Mouse (Mus musculus) cerebral cortex, adult 2 months (tissue): ENCODE results near the gene Kcnk3.

ENCODE experiments used
- WGBS: fragments of 180-500 bp; shearing (Covaris S2); methylation state at CpG from one replicate; pipeline ENCODE4 v1.1.7; 2018; 5-methylcytosine and 5-hydroxymethylcytosine counted together

Gene Kcnk3

DNA sequence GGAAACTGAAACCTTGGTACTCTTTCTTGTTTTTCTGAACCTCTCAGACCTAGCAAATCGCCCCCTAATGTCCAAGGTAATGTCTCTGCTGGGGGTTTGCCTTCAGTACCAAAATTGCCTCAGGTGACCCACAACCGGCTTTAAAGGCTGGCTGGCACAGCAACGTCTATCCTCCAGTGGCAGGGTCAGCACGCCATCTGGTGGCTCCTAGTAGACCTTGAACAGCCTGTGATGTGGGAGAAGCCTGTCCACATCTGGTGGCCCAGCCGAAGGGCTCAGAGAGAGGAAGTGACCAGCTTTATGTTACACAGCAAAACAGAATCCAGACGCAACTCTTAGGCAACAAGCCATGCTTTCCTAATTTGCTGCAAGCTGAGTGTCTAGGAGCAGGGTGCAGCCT lies 50.1 kb downstream of the Kcnk3 start:
- 4% methylated on average over 6 of the region's 6 CpGs for WGBS

DNA sequence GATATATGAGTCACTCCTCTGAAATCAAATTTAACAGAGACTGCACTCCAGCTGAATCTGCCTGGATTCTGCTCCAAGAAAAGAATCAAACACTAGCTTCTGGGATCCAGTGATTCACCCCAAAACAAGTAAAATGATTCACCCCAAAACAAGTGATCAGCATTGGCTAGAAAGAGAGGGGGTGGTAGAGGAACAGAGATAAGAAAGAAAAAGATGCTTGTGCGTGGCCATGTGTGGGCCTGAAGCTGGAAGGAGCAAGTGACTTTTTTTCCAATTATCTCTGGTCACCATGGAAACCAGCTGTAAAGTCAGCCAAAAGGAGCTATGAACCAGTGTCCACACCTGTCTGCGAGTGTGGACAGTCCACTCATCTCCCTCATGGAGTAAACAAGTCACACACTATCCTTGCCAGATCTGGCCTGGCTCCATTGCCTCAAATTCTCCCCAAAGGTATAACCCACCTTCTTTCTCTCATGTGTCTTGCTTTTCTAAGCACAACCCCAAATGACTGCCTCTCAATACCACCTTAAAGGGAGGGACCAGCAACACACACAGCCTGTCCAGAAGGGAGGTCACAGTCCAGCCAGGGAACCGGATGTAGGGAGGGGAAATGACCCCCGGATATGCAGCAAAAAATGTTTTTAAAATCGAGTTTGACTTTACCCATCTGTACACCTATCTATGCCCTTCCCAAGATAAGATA lies 55.7 kb downstream of the Kcnk3 start:
- WGBS, result 50% methylated on average over 5 of the region's 5 CpGs

DNA sequence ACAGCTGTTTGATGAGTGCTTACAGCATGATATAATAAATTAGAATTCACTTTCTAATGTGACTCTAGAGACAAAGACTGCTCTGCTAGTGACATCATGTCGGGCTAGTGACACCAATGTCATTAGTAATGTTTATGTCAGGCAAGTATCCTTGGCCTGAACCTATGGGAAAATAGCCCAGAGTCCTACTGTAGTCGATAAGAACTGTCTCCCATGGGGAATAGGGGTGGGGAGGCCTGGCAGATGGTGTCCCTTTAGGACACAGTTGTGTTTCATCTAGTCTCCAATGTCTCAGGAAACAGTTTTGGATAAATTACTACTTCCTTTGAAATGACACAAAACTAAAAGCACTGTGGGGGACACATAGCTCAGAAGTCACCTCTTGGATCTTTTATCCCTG lies 58.1 kb downstream of the Kcnk3 start:
- 83% methylated on average over 2 of the region's 2 CpGs for WGBS

DNA sequence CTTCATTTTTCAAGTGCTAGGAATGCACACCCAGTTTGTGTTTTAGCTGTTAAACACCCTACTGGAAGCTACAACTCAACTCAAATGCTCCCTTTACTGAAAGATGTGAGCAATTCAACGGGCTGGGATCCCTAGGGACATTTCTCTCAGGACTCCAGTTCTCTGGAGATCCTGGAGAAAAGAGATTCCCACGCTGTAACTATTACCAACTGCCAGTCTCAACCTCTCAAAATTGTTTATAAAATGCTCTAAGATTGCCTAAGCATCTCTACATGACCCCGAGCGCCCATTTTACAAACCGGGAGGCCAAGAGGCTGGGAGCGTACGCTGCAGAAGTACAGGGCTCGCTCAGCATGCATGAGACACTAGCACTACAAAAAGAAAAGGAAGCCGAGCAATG lies 59.4 kb downstream of the Kcnk3 start:
- WGBS, result 3% methylated on average over 9 of the region's 9 CpGs

DNA sequence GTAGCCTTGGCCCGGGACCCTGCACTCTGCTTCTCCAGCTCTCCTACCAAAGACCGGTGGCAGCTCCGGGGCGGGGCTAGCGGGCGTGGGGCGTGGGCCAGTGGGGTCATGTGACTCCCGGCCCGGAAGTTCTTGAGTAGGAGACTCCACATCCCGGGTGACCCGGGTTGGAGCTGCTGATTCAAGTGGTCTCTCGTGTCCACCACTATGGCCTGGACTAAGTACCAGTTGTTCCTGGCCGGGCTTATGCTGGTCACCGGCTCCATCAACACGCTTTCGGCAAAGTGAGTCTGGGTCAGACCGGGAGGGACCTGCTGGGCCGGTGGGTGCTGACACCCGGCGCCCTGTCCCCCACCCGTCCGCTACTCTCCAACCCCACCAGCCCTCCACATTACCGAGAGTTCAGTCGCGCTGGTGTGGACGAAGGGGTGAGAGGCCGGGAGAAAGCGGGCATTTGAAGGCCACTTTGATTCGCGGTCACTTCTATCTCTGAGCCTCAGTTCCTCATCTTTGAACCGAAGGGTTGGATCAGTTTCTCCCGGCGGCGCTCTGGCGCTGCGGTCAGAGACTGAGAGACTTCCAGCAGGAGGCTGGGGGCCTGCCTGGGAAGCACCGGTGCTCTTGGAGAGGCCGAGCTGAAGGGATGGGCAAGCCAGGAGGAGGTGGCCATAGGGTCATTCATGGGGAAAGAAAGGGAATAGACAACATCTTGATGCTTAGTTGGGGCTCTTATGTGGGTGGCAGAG lies 60.0 kb downstream of the Kcnk3 start, which contains the start of gene Slc35f6:
TSS of gene Slc35f6 (plus strand) at position 119 of the 746 bp plus-strand sequence.
- under 1% methylated on average over 38 of the region's 38 CpGs for WGBS

DNA sequence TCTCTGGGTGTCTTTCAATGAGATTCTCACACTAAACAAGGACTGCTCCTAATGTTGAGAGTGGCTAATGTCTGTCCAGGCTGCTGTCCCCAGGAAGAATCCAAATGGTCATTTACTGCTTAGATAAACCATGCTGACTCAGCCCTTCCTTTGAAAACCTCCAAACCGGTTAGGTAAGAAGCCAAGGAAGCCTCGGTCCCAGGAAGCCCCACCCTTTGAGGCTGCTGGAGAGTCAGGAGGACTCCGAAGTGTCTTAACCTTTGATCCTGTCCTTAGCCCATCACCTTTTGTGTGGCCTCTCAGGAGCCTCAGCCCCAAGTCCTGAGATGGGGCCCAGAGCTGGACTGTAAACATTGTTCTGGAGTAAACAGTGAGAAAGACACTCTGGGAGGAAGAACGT lies 61.6 kb downstream of the Kcnk3 start:
- 79% methylated on average over 4 of the region's 4 CpGs for WGBS

DNA sequence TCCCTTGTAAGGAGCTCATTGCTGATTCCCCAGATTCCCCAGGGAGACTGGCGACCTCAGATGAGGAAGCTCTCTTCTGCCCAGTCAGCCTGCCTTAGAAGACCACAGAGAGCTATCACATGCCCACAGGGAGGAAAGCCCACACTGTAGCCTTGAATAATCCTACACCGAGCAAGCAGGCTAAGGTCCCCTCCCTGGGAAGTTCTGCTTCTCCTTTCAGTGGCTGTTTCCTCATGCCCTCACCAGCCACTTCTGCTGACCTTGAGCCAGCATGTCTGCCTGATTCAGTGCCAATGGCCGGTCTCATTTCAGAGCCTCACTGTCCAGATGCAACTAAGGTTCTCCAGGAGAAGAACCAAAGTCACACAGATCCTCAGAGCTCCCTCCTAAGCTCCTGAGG lies 62.8 kb downstream of the Kcnk3 start:
- WGBS, result 75% methylated on average over 3 of the region's 3 CpGs

DNA sequence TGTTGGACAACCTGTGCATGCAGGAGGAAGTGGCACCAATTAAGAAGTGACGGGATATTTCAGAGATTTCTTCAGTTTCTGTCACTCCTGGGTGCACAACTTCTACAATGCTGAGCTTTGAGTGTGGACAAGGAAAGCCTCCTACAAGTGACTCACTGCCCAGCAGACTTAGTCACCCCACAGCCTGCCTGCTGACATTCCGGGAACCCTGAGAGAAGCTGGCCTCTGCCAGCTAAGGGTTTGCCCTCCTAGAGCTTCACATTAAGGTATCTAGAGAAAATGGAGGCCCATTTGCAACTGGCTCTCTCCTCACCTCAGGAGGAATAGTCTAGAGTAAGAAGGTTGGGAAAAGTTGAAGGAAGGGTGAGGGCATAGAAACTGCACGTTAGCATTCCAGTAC lies 63.6 kb downstream of the Kcnk3 start:
- WGBS, result 83% methylated on average over 3 of the region's 3 CpGs

DNA sequence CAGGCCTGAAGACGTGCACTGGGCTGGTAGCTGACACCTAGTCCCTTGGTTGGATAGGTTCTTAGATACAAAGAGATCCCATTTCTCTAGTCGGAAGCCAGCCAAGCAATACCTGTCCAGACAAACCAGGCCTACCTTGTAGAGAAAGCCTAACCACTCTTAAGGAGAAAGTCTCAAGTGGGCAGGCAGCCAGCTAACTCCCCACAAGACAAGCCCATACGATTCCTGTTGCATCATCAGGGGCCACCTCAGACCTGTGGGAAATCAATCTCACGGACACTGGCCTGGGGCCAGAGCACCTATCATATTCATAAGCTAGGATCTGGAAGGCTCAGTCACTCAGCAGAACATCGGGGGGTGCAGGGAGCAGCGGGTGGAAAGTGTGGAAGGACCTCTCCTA lies 65.3 kb downstream of the Kcnk3 start:
- WGBS, result 89% methylated on average over 6 of the region's 6 CpGs

DNA sequence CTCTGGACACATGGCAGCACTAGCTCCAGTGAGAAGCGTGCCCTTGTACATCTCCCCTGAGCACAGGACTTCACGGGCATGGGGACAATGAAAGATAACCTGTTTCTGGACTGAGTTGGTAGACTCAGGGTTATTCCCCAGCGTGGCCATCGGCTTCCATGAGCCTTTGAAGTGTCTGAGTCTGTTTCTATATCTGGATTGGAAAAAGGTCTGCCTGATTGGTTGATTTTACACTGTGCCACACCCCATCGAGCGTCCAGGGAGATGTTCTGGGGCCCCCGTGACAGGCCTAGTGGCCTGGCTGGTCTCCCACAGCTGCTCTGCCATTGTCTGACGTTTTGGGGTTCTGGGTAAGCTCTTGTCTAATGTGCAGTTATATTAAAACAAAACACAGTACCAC lies 67.1 kb downstream of the Kcnk3 start:
- 89% methylated on average over 8 of the region's 8 CpGs for whole genome bisulfite sequencing

DNA sequence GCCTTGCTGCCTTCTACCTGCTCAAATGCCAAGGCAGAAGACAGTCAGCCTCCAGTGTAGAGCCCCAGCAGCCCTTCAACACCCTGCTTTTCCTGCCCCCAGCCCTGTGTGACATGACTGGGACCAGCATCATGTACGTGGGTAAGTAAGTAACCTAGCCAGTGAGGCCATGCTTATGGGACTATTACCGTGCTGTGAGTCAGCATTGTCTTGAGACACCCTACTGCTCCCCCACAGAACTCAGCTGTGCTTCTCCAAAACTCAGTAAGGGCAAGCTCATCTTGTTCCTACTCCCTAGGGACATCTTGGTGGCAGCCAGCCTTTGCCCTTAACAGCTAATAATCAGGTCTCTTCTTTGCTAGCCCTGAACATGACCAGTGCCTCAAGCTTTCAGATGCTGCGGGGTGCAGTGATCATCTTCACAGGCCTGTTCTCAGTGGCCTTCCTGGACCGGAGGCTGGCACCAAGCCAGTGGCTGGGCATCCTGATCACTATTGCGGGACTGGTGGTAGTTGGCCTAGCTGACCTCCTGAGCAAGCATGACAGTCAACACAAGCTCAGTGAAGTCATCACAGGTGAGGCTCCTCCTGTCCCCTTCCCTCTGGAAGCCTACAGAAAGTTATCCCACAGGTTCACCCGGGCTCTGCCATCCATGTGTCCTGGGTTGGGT lies 67.7 kb downstream of the Kcnk3 start:
- WGBS, result 79% methylated on average over 6 of the region's 6 CpGs

DNA sequence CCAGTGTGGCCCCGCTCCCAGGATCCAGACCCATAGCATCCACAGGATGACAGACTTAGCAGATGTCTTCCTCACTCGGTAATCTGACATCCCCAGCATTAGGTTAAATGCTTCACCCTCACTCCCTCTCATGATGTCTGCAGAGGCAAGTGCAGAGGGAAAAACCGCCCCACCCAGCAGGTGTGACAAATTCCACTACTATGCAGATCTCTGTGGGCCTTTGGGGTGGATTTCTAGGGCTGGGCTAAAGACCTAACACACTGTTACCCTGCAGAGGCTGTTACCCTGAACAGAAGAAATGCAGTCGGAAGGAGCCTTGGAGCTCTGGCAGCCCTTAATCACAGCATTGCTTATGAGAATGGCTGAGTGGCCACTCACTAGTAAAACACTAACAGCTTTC lies 71.1 kb downstream of the Kcnk3 start:
- WGBS, result 86% methylated on average over 4 of the region's 4 CpGs

DNA sequence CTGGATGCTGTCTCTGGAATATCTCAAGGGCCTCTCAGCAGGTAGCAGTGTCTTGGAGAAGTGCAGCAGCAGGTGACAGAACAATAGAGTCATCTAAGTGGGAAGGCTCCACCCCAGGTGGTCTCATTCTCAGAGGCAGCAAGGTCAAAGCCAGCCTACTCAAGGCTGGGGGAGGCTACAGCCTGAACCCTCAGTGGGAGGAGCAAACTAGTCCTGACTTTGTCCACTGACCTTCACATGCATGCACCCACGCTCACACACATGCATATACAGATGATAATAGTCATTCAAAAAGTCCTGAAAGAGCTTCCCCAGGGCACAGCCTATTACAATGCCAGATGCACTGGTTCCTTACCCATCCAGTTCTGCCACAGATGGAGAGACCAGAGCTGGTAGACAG lies 72.3 kb downstream of the Kcnk3 start:
- 92% methylated on average over 1 of the region's 1 CpGs for WGBS

DNA sequence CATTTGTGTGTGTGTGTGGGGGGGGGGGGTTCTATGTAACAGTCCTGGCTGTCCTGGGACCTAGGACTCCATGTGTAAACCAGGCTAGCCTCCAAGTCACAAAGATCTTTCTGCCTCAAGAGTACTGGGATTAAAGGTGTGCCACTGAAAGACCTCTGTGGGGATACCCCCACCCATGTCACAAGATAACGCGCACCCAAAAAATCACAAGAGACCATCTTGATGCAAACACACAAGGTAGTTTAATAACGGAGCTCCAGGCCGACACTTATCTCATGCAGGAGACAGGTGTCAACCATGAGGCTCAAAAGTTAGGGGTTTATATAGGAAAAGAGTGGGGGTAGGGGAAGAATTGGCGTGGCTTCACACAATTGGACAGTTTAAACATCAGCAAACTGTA lies 72.8 kb downstream of the Kcnk3 start:
- 97% methylated on average over 5 of the region's 5 CpGs for WGBS

DNA sequence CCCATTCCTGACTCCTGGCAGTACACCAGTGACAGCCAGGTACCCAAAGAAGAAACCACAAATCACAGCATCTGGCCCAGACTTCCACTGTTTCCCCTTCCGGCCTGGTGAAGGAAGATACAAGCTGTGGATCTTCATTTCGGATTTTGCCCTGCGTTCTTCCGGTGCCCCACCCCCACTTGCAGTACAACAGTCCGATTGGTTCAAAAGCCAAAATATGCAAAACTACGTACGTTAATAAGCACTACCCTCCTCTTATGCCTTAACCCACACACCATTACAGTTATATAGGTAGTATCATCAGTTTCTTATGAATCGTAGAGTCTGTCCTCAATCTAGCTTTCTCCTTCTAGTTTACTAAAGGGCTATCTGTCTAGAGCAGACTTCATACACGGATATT lies 77.4 kb downstream of the Kcnk3 start:
- WGBS, result 89% methylated on average over 9 of the region's 9 CpGs

DNA sequence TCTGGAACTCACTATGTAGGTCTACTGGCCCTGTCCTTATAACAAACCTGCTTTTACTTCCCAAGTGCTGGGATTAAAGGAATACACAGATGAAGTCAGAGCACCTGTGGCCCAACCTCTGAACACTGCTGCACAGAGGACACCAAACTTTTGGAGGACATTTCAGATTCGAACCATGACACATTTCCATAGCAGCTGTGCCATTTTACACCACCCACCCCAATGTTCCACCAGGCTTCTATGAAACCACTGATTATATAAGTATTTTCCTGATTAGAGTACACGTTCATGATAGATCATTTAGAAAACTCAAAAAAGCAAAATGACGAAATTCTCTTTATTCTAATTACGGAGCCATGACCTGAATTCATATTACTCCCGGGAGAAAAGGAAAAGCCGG lies 78.0 kb downstream of the Kcnk3 start:
- WGBS, result 12% methylated on average over 6 of the region's 6 CpGs

DNA sequence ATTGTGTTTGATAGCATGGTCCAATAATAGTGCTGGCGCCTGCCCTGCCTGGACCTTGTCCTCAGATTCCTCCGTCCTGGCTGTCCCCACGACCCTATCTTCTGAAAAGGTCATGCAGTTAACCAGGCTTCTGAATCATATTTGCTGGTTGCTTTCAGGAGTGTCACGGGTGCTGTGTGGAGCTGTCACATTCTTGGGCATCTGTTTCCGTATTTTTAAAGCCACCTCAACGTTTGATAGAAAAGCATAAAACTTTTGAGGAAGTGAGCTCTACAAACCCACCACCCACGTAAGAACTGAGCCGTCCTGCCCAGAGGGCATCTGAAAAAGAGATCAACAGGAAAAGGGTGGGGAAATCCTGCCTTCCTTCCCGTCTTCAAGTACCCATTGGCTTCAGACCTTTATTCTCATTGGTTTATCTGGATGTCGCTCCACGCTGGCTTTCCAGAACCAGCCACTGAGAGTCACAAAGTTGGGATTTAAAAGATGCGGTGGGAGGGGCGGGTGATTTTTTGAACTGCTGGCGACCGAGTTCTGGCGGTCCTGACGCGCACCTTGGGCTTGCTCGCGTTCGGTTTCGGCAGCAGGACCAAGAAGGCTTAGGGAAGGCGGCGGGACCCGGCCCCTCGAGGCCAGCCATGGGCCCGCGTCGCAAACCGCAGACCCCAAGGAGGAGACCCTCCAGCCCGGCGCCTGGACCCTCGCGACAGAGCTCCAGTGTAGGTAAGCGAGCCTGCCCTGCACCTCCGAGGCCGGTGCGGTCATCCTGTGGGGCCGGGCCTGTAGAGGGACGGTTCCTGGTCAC lies 78.6 kb downstream of the Kcnk3 start, which contains the start of gene Cenpa:
TSS of gene Cenpa (plus strand) at position 387 of the 805 bp plus-strand sequence.
- under 1% methylated on average over 40 of the region's 40 CpGs for WGBS

DNA sequence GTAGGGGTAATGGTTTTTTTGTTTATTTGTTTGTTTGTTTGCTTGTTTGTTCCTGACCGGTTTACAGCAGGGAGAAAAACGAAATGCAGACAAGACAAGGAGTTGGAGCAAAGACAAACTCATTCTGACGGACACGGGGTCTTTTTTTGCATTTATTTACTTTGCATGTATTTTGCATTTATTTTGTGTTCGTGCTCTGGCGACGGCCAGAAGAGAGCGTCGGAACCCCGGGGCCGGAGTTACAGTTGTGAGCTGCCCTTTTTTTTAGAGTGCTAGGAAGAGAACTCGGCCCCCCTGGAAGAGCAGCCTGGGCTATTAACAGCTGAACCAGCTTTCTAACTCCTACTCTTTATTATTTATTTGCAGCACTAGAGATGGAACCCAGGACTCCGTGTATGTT lies 79.2 kb downstream of the Kcnk3 start:
- 1% methylated on average over 13 of the region's 13 CpGs for WGBS

DNA sequence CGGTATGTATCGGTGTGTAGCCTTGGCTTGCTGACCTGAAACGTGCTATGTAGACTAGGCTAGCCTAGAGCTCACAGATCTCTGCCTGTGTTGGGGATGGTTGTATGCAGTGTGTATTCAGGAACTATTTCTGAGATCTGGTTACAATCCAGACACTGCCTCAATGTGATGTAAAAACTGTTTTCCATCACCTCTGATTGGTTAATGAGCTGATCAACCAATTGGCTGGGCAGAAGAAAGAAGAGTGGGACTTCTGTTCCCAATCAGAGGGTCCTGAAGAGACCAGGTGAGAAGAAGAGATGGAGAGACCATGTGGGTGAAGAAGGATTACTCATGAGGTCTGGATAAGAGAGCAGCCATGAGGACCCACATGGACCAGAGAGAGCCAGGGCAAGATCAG lies 79.7 kb downstream of the Kcnk3 start:
- WGBS, result 4% methylated on average over 3 of the region's 3 CpGs

DNA sequence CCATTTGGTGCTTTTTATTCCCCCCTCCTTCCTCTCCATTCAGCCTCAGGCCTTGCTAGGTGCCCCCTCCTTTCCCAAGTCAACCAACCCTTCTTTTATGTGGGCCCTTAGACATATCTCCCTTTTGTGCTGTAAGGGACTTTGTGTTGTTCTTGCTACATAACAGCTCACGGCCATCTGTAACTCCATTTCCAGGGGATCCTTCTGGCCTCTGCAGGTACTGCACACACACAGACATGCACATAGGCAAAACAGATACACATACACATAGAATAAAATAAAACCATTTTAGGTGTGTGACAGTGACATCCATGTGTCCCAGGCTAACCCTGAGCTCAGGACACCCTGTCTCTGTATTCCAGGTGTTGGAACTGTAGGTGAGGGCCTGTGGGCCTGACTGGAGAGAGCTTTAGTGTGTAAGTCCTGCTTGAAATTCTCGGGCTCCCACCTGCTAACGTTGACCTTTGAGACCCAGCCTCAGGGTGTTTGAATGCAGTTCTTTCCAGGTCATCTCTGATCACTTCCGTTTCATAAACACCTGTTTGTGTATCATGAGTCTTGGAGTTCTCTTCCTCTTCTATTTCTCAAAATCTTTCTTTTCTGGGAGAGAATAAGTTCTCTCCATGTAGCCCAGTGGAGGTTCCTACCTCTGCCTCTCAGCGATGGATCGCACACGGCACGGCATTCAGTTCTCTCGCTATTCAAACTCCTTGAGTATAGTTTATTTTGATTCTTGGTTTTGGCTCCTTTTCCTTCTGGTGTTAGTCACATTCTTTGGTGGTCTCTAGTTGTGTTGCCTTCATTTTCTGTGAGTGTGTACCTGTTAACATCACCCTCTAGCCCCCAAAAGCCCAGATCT lies 80.9 kb downstream of the Kcnk3 start:
- 95% methylated on average over 9 of the region's 9 CpGs for WGBS

DNA sequence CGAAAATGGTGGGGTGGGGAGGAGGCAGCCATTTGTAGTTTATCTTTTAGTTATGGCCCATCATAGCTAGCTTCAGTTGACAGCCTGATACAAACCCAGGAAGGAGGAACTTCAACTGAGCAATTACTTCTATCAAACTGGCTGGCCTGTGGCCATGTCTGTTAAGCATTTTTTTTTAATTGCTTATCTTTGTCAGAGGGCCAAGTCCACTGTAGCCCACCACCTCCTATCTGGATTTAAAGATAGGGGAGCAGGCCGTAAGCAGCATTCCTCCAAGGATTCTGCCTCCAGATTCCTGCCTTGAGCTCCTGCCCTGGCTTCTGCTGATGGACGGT lies 81.5 kb downstream of the Kcnk3 start:
- WGBS, result 95% methylated on average over 3 of the region's 3 CpGs
